Mouse (Mus musculus) right cerebral cortex, postnatal 14 days (tissue): Measurements from ENCODE around the gene Triobp.

ENCODE experiments used
- DNase-seq: peaks from one replicate; pipeline ENCODE4 v3.0.0; 2022

Gene Triobp

GRCm38 (mm10) chr15:78926021-78926919 is 21.3 kb upstream of the Triobp start, which contains the start of gene Lgals1:
Gene Lgals1, plus strand, starts transcription at chr15:78926725.
- peak; percentile 60 for DNase-seq

GRCm38 (mm10) chr15:78927021-78927787 is 20.3 kb upstream of the Triobp start:
- peak; percentile 9 for DNase-seq

- DNase-seq = peak; percentile 61
Measured at GRCm38 (mm10) chr15:78927788-78928457, 19.6 kb upstream of the Triobp start.

- peak; percentile 3 for DNase-seq
Measured at GRCm38 (mm10) chr15:78928539-78928938, 19.0 kb upstream of the Triobp start.

GRCm38 (mm10) chr15:78930192-78930706 is 17.3 kb upstream of the Triobp start:
- DNase-seq = no peak

- DNase-seq = no peak
Measured at GRCm38 (mm10) chr15:78930801-78931426, 16.6 kb upstream of the Triobp start.

GRCm38 (mm10) chr15:78931577-78931976 is 15.9 kb upstream of the Triobp start:
- DNase-seq = no peak

- peak; percentile 81 for DNase-seq
Measured at GRCm38 (mm10) chr15:78934784-78935320, 12.7 kb upstream of the Triobp start, which contains the start of gene Nol12. Gene Nol12, plus strand, starts transcription at chr15:78934933.

- no peak for DNase-seq
Measured at GRCm38 (mm10) chr15:78936403-78936802, 11.1 kb upstream of the Triobp start.

- no peak for DNase-seq
Measured at GRCm38 (mm10) chr15:78937311-78937710, 10.2 kb upstream of the Triobp start.

- no peak for DNase-seq
Measured at GRCm38 (mm10) chr15:78937963-78938362, 9.6 kb upstream of the Triobp start.

GRCm38 (mm10) chr15:78940325-78940724 is 7.2 kb upstream of the Triobp start:
- DNase-seq = no peak

GRCm38 (mm10) chr15:78942663-78943062 is 4.9 kb upstream of the Triobp start:
- peak; percentile 72 for DNase-seq

- DNase-seq = no peak
Measured at GRCm38 (mm10) chr15:78946232-78946631, 1.3 kb upstream of the Triobp start.

GRCm38 (mm10) chr15:78948152-78948725 is 715 bp downstream of the Triobp start:
- no peak for DNase-seq

- no peak for DNase-seq
Measured at GRCm38 (mm10) chr15:78948883-78949282, 1.4 kb downstream of the Triobp start.

GRCm38 (mm10) chr15:78955663-78956062 is 8.1 kb downstream of the Triobp start:
- DNase-seq = no peak

- no peak for DNase-seq
Measured at GRCm38 (mm10) chr15:78956351-78956750, 8.8 kb downstream of the Triobp start.

GRCm38 (mm10) chr15:78957021-78957420 is 9.5 kb downstream of the Triobp start:
- no peak for DNase-seq

GRCm38 (mm10) chr15:78959537-78959936 is 12.0 kb downstream of the Triobp start:
- no peak for DNase-seq

- no peak for DNase-seq
Measured at GRCm38 (mm10) chr15:78960088-78960487, 12.6 kb downstream of the Triobp start.

- peak; percentile 66 for DNase-seq
Measured at GRCm38 (mm10) chr15:78962885-78963284, 15.4 kb downstream of the Triobp start.
